Mouse (Mus musculus) heart, adult 9 months (tissue): ENCODE measurements around the gene Hmgb1.

Experiments
- DNase-seq, 2 experiments: peaks; one replicate each; pipeline ENCODE4 v3.0.0; 2022; ENCODE audit warnings: low spot score in 2 of 2

Gene Hmgb1

DNA sequence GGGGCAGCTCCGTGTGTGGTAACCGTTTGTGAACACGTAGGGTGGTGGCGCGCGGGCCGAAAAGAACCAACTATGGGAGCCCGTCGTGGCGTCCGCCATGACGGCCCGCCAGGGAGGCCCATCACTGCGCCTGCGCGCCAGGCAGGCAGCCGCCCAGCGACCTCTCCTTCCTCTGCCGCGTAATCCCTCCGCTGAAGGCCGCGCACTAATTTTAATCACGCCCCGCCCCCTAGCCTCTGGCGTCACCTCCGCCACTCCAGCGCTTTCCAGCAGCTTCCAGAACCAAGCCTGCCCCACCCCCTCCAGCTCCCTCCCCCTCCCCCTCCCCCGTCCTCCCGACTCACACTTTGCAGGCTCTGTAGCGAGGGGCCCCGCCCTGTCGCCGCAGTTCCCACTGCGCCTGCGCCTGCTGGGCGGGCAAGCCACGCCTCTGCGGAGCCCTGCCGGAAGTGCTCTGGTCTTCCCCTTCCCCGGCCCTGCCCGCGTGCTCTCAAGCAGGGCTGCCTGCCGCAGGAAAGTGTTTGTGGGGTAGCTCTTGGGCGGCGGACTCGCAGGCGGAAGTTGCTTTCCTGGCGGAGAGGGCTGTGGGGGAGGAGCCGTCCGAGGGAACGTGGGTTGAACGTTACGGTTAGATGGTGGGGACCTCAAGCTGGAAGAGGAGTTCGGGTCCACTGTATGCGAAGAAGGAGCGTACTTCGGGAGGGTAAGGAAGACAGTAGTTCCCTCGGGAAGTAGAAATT is at the start of gene Hmgb1, which contains the start of gene Uspl1:
TSS of gene Hmgb1 (minus strand) at position 386 of the 740 bp plus-strand sequence.
TSS of gene Uspl1 (plus strand) at position 247 of the 740 bp plus-strand sequence.
- peak; percentile 98 for DNase-seq

DNA sequence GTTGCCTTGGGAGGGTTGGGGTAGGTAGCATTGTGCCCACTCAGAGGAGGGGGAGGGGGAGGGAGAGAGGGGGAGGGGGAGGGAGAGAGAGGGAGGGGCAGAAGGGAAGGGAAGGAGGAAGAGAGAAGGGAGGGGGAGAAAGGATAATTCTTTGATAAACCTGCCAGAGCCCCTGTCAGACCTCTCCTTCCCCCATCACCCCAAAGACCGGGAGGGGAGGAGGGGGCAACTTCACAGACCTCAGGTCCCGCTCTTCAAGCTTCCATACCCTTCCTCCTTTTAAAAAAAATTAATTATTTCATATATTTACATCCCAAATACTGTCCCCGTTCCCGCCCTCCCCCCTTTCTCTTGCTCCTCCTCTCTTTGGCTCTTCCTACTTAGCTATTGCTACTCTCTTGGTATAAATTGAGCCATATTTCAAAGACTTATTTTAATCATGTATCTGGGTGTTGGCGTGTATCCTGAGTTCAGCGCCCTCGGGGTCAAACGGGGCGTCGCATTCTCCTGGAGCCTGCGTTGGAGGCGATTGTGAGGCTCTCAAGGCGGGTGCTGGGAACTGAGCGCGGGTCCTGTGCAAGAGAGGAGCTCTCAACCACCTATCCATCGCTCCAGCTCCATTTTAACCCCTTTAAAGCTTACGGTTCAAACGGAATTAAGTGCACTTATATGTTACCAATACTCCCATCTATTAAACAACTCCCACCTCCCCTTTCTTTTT is 45.5 kb upstream of the Hmgb1 start:
- no peak for DNase-seq

- peak; percentile 98 to 99 for DNase-seq
These were observed 44.7 kb upstream of the Hmgb1 start for GRCm38 (mm10) chr5:149228700-149229618.

- DNase-seq = no peak
These were observed 40.4 kb upstream of the Hmgb1 start for GRCm38 (mm10) chr5:149224666-149225065.

GRCm38 (mm10) chr5:149221355-149221754 is 37.1 kb upstream of the Hmgb1 start:
- no peak for DNase-seq

- no peak for DNase-seq
These were observed 35.2 kb upstream of the Hmgb1 start for GRCm38 (mm10) chr5:149219493-149219892.

- no peak for DNase-seq
These were observed 33.5 kb upstream of the Hmgb1 start for GRCm38 (mm10) chr5:149217524-149218357.

DNA sequence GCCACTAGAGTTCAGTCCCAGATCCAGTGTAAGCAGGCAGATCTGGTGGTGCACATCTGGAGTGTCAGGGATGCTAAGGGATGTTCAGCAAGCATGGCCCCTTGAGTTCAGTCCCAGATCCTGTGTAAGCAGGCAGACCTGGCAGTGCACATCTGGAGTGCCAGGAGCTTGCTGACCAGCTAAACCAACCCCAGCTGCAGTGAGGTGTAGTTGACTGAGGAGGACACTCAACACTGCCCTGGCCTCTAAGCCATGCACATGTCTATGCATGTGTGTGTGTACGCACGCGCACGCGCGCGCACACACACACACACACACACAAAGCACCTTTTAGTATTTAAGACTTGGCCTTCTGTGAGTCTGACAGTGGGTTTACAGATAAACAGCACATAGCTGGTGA is 31.3 kb upstream of the Hmgb1 start:
- no peak for DNase-seq

GRCm38 (mm10) chr5:149212806-149213205 is 28.5 kb upstream of the Hmgb1 start:
- DNase-seq = no peak

DNA sequence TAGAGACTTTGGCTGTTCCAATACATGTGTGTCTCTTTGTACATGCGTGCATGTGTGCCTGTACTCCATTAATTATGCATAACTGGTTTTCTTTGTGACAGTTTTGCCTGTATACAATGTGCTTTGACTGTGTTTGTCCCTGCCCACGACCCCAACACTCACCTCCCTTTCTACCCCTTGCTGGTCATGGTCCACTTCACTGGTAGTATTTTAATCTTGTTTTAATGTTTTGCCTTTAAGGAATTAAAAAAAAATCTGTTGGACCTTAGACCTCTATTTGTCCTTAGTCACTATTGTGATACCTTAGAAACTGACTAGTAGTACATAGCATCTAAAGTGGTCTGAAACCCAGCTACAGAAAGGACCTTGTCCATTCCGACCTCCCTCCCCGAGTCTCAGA is 26.8 kb upstream of the Hmgb1 start:
- DNase-seq = no peak

DNA sequence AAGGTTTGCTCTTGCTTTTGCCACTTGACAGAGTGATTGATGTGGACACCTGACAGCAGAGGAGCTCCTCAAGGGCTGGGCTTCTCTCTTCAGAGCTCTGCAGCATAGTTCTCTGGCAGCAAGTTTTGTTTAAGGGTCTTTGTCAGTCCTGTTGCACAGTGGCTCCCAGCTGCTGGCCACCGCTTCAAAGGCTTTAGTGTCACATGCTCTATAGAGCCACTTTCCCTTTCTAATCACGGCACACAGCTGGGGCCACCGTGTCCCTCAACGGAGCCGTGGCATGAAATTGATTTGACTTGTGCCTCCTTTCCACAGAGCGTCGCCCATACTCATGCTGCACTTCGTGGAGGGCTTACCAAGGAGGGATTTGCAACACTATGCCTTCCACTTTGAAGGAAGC is 25.0 kb upstream of the Hmgb1 start:
- DNase-seq = no peak

- no peak for DNase-seq
These were observed 24.5 kb upstream of the Hmgb1 start for GRCm38 (mm10) chr5:149208776-149209175.

DNA sequence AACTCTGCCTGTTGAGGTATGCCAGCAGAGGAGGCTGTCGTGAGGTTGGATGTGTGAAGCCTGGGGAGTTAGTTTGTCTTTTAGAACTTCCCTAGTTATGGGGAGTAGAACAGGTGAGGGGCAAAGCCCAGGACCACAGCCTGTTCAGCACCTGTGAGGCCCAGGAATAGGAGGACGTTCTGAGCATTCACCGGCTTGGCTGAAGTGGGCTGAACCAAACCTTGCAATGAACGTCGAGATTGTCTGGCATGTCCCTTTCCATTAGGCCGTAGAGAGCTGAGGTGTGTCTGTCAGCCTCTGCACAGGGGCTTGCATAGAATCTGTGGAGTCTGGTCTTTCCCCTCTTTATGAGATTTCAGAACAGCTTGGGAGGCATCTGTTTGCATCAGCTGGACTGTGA is 23.4 kb upstream of the Hmgb1 start:
- DNase-seq = no peak

DNA sequence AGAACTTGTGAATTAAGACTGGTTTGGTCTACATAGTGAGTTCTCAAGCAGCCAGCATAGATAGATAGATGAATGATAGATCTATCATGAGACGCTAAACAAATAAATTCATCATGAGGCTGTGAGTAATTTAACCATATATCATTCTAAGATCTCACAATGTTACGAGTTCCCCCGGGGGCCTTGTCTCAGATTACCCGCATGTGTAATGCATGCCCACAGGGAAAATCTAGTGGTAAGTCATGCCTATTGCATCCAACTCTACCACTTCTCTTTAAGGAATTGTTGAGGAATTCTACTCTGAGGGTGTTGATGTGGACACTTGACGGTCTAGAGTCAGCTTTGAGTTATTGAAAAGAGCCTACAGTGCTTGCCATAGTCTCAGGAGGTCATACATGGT is 22.0 kb upstream of the Hmgb1 start:
- DNase-seq = no peak

GRCm38 (mm10) chr5:149205265-149205664 is 21.0 kb upstream of the Hmgb1 start:
- DNase-seq = no peak

DNA sequence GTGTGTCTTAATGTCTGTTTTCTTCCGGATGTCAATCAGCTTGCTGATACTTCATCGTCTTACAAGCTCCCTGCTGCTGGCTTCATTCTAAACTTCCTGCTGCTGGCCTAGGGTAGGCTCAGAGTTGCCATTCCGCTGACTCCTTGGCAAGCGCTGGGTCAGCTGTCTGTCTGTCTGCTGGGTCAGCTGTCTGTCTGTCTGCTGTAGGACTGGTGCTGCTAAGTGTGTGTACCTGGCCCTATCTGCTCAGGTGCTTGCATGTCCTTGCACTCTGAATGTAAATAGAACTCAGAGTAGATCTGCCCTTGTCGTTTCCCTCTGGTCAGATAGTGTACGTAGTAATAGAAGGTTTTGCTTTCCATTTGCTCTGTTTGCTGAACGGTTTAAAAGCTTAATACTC is 20.5 kb upstream of the Hmgb1 start:
- no peak for DNase-seq

GRCm38 (mm10) chr5:149203796-149204375 is 19.6 kb upstream of the Hmgb1 start:
- DNase-seq = no peak

GRCm38 (mm10) chr5:149202941-149203340 is 18.7 kb upstream of the Hmgb1 start:
- peak in 1 of 2 experiments; percentile 31 for DNase-seq

DNA sequence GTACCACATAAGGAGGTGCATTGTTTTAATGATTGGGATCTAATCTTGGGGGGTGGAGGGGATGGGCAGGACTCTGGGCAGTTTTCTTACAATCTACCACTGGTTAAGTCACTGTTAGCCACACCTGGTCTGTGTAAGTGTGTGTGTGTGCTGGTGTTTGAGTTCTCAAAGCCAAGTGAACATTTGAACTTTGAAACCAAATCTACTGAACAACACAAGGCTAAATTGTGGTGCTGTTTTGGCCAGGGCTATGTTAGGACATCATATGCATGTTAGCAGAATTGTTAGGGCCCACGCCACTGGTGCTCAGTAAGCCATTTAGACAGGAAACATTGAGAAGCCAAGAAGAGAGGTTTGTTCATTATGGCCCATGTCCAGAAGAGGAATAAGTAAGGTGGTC is 14.5 kb upstream of the Hmgb1 start:
- DNase-seq = no peak

DNA sequence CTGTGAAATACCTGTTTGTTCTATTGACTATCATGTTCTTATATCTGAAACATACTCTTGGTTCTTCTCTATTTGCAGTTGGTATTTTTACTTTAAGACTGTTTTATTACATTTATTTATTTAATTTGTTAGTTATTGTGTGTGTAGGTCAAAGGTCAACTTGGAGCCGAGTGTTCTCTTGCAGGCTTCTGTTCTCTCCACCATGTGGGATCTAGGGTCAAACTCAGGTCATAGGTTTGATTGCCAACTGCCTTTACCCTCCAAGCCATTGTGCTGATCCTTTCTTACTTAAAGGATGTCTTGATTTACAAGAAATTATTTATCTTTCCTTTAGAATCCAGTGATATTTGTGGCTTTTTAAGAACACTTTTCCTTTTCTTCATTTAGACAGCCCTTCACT is 12.3 kb upstream of the Hmgb1 start:
- DNase-seq = no peak

- no peak for DNase-seq
These were observed 5.9 kb upstream of the Hmgb1 start for GRCm38 (mm10) chr5:149190160-149190559.
